Mouse (Mus musculus): ENCODE measurements around the gene Adamts3.

DNA sequence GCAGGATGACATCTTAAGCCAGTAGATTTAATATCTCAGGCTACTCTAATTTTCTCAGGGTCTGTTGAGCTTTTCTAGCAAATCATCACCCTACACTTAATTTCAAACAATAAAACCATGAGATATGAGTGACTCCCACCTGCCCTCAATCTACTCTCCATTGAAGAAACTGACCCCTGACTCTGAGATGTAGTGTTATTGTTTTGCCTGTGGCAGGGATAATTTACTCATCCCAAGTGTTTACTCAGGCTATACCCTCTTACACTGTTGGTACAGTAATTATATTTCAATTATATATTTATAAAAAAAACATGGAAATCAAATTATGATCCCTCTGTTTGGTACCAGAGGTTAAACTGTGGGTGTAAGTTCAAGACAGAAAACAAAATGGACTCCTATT, 29.2 kb upstream of the Adamts3 start:
- TF ChIP-seq CTCF (IDR thresholded peaks at IDR 0.05; ENCODE audit: low read depth) (no peak), EP300 (optimal IDR thresholded peaks at IDR 0.05) (no peak)

All from stomach, postnatal 0 days (tissue).